Mouse (Mus musculus) CH12.LX (cell line): ENCODE measurements around the gene Pigh. TPM values are rescaled to one million over a fixed set of nuclear protein-coding genes. Genes with fewer than 3 reads are reported as not detected.

Experiments
- DNase-seq: peaks from one replicate; pipeline ENCODE4 v3.0.0-alpha.2; 2013; ENCODE audit errors: extremely low read depth
- H3K27ac ChIP-seq: 2 replicates; pipeline ENCODE4 v1.5.1; 2012; ENCODE audit warnings: low read depth, mild to moderate bottlenecking, control low read depth, moderate library complexity; ENCODE audit not compliant: insufficient read depth
- H3K27me3 ChIP-seq: replicated peaks from 2 replicates; pipeline ENCODE3; 2012; ENCODE audit warnings: inconsistent platforms
- H3K36me3 ChIP-seq, 2 experiments: replicated peaks in 1 of 2; 2 replicates each; pipeline versions ENCODE3 to v1.6.1; 2012; ENCODE audit warnings: inconsistent platforms in 1 of 2, low read length in 1 of 2, mild to moderate bottlenecking in 1 of 2, mixed read lengths in 1 of 2, moderate library complexity in 1 of 2; ENCODE audit not compliant: control insufficient read depth in 1 of 2, insufficient read depth in 1 of 2
- H3K4me1 ChIP-seq, 2 experiments: 2 replicates each; pipeline ENCODE4 v1.6.1; 2012; ENCODE audit warnings: inconsistent platforms in 1 of 2, moderate library complexity in 1 of 2; ENCODE audit not compliant: insufficient read depth in 2 of 2, control insufficient read depth in 1 of 2
- H3K4me2 ChIP-seq: 2 replicates; pipeline ENCODE4 v1.6.1; 2012; ENCODE audit warnings: low read depth, mild to moderate bottlenecking, control low read depth; ENCODE audit not compliant: poor library complexity, insufficient read depth, severe bottlenecking
- H3K4me3 ChIP-seq, 3 experiments: fragments of 150-350 bp in 1 of 3; sonication (generic) in 1 of 3; replicated peaks in 1 of 3; 2 replicates each; pipeline versions ENCODE3 to v1.5.1; 2011 to 2012; ENCODE audit warnings: low read depth in 2 of 3, low read length in 2 of 3, mild to moderate bottlenecking in 2 of 3, moderate library complexity in 2 of 3, control low read depth in 1 of 3, improper control_type of control experiment in 1 of 3, inconsistent platforms in 1 of 3, mixed read lengths in 1 of 3; ENCODE audit not compliant: poor library complexity in 1 of 3
- H3K79me2 ChIP-seq: replicated peaks from 2 replicates; pipeline ENCODE4 v1.6.1; 2012; ENCODE audit warnings: mild to moderate bottlenecking, moderate library complexity; ENCODE audit not compliant: control insufficient read depth, poor library complexity, insufficient read depth, severe bottlenecking; ENCODE audit errors: extremely low read depth
- H3K9ac ChIP-seq: 2 replicates; pipeline ENCODE4 v1.6.1; 2012; ENCODE audit warnings: low read depth, mild to moderate bottlenecking, control low read depth, moderate library complexity; ENCODE audit not compliant: insufficient read depth
- H3K9me3 ChIP-seq: replicated peaks from 2 replicates; pipeline ENCODE3; 2012; ENCODE audit warnings: low read length, inconsistent platforms, mixed read lengths
- BHLHE40 ChIP-seq: IDR thresholded peaks from 2 replicates; pipeline ENCODE4 v1.6.1; 2011; ENCODE audit warnings: mild to moderate bottlenecking, low read depth, low read length, improper control_type of control experiment
- CHD1 ChIP-seq: IDR thresholded peaks from 2 replicates; pipeline ENCODE4 v1.6.1; 2012; ENCODE audit warnings: low read depth, low read length, improper control_type of control experiment, inconsistent platforms
- CHD2 ChIP-seq: IDR thresholded peaks from 2 replicates; pipeline ENCODE4 v1.6.1; 2011; ENCODE audit warnings: low read length, improper control_type of control experiment
- CTCF ChIP-seq, 2 experiments: IDR thresholded peaks in 1 of 2; conservative IDR thresholded peaks in 1 of 2; 2 replicates each; pipeline ENCODE4 v1.5.1; 2011 to 2012; ENCODE audit warnings: low read depth in 2 of 2, low read length in 2 of 2, improper control_type of control experiment in 1 of 2, inconsistent platforms in 1 of 2, mild to moderate bottlenecking in 1 of 2, moderate library complexity in 1 of 2
- E2F4 ChIP-seq: IDR thresholded peaks from 2 replicates; pipeline ENCODE4 v1.6.1; 2011; ENCODE audit warnings: low read depth, low read length, improper control_type of control experiment; ENCODE audit not compliant: insufficient replicate concordance
- EP300 ChIP-seq: IDR thresholded peaks from 2 replicates; pipeline ENCODE4 v1.6.1; 2011; ENCODE audit warnings: low read length, improper control_type of control experiment
- ETS1 ChIP-seq: conservative IDR thresholded peaks from 2 replicates; pipeline ENCODE4 v1.6.1; 2012; ENCODE audit warnings: low read depth, mild to moderate bottlenecking, inconsistent platforms, low read length, improper control_type of control experiment, moderate library complexity
- GABPA ChIP-seq: IDR thresholded peaks from 2 replicates; pipeline ENCODE4 v1.6.1; 2012; ENCODE audit warnings: low read depth, low read length, improper control_type of control experiment, inconsistent platforms; ENCODE audit not compliant: insufficient replicate concordance
- HCFC1 ChIP-seq: IDR thresholded peaks from 2 replicates; pipeline ENCODE4 v1.6.1; 2012; ENCODE audit warnings: low read depth, mild to moderate bottlenecking, inconsistent platforms, low read length, improper control_type of control experiment
- IRF4 ChIP-seq: IDR thresholded peaks from 2 replicates; pipeline ENCODE4 v1.6.1; 2014; ENCODE audit warnings: low read depth, mild to moderate bottlenecking, inconsistent platforms, low read length, improper control_type of control experiment
- JUN ChIP-seq: IDR thresholded peaks from 2 replicates; pipeline ENCODE4 v1.6.1; 2011; ENCODE audit warnings: low read depth, mild to moderate bottlenecking, low read length, improper control_type of control experiment, moderate library complexity; ENCODE audit not compliant: insufficient read depth
- JUND ChIP-seq: conservative IDR thresholded peaks from 2 replicates; pipeline ENCODE4 v1.6.1; 2011; ENCODE audit warnings: low read depth, low read length, improper control_type of control experiment
- KAT2A ChIP-seq: IDR thresholded peaks from 2 replicates; pipeline ENCODE4 v1.6.1; 2012; ENCODE audit warnings: low read length, improper control_type of control experiment, inconsistent platforms; ENCODE audit not compliant: insufficient replicate concordance
- MAX ChIP-seq: IDR thresholded peaks from 2 replicates; pipeline ENCODE4 v1.6.1; 2011; ENCODE audit warnings: low read length, improper control_type of control experiment
- MEF2A ChIP-seq: IDR thresholded peaks from 2 replicates; pipeline ENCODE4 v1.6.1; 2014; ENCODE audit warnings: low read depth, mild to moderate bottlenecking, inconsistent platforms, low read length, improper control_type of control experiment, borderline replicate concordance
- MXI1 ChIP-seq: IDR thresholded peaks from 2 replicates; pipeline ENCODE4 v1.6.1; 2011; ENCODE audit warnings: mild to moderate bottlenecking, low read depth, low read length, improper control_type of control experiment
- MYC ChIP-seq: IDR thresholded peaks from 2 replicates; pipeline ENCODE4 v1.6.1; 2011; ENCODE audit warnings: low read depth, mild to moderate bottlenecking, improper control_type of control experiment, low read length
- NRF1 ChIP-seq: IDR thresholded peaks from 2 replicates; pipeline ENCODE4 v1.6.1; 2014; ENCODE audit warnings: low read depth, mild to moderate bottlenecking, inconsistent platforms, low read length, improper control_type of control experiment, moderate library complexity
- PAX5 ChIP-seq: IDR thresholded peaks from 2 replicates; pipeline ENCODE4 v1.6.1; 2012; ENCODE audit warnings: low read length, inconsistent platforms, mixed read lengths
- POLR2AphosphoS2 ChIP-seq: IDR thresholded peaks from 2 replicates; pipeline ENCODE4 v1.6.1; 2011; ENCODE audit warnings: low read depth, low read length, improper control_type of control experiment
- RAD21 ChIP-seq: IDR thresholded peaks from 2 replicates; pipeline ENCODE4 v1.6.1; 2011; ENCODE audit warnings: low read depth, mild to moderate bottlenecking, low read length, improper control_type of control experiment, moderate library complexity
- SIN3A ChIP-seq: IDR thresholded peaks from 2 replicates; pipeline ENCODE4 v1.6.1; 2012; ENCODE audit warnings: low read length, improper control_type of control experiment, inconsistent platforms
- TBP ChIP-seq: conservative IDR thresholded peaks from 2 replicates; pipeline ENCODE4 v1.6.1; 2011; ENCODE audit warnings: low read depth, low read length, improper control_type of control experiment
- TCF12 ChIP-seq: IDR thresholded peaks from 2 replicates; pipeline ENCODE4 v1.6.1; 2014; ENCODE audit warnings: low read depth, mild to moderate bottlenecking, inconsistent platforms, low read length, improper control_type of control experiment
- USF1 ChIP-seq: IDR thresholded peaks from 2 replicates; pipeline ENCODE4 v1.6.1; 2014; ENCODE audit warnings: low read depth, mild to moderate bottlenecking, inconsistent platforms, low read length, improper control_type of control experiment
- ZC3H11A ChIP-seq: IDR thresholded peaks from 2 replicates; pipeline ENCODE4 v1.6.1; 2012; ENCODE audit warnings: low read depth, mild to moderate bottlenecking, inconsistent platforms, low read length, improper control_type of control experiment
- ZNF384 ChIP-seq: IDR thresholded peaks from 2 replicates; pipeline ENCODE4 v1.6.1; 2012; ENCODE audit warnings: low read depth, low read length, improper control_type of control experiment, inconsistent platforms
- dilution Hi-C: fragments of 300-500 bp; cut with MboI; formaldehyde crosslinking; loops from 2 replicates; pipeline ENCODE4 v1.14.3; 2020; ENCODE audit warnings: low sequenced_read_pairs; ENCODE audit not compliant: extremely low pct_unique_long_range_greater_than_20kb, extremely low pct_ligation_motif_present
- in situ Hi-C: fragments of 300-500 bp; cut with MboI; formaldehyde crosslinking; loops from 3 replicates; pipeline ENCODE4 v1.14.3; 2019; ENCODE audit warnings: low sequenced_read_pairs, low pct_ligation_motif_present, low pct_unique_long_range_greater_than_20kb, mixed read lengths
- polyA plus RNA-seq: library from polyadenylated mRNA; unstranded; fragments of >175 nt; gene quantifications from 2 replicates; pipeline ENCODE4 v1.2.1, GENCODE M21; 2012; ENCODE audit warnings: low read depth; ENCODE audit not compliant: insufficient read length
- total RNA-seq, 2 experiments: library from RNA; depleted of rRNA; stranded (reverse); fragments of 300-350 nt in 1 of 2; fragments of >200 nt in 1 of 2; gene quantifications; 2 replicates each; pipeline ENCODE4 v1.2.3; 2012 to 2014

Pigh gene
- total and polyA plus RNA-seq, 3 experiments = 9.3 to 17.8 (median 12.8) TPM

DNA sequence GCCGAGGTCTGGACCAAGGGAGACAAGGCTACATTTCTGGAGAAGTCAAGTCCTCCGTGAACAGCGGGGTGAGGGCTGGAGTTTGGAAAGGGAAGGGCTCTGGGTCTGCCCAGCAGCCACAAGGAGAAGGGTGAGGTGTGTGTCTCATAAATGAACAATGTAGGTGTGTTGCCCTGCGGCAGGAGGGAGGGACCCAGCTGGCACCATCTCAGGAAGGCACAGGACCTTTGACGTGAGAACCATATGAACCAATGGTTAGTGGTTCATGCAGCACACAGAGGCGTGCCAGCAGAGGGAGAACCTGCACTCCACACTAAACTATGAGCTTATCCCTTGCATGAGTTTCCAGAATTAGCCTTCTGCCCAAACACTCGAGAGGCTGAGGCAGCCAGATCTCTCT, 42.2 kb downstream of the Pigh start:
- in situ Hi-C loops = no loop called here
- Histone ChIP-seq H3K36me3 (no peaks in the 10 kb centered on the region), H3K79me2 (no peaks in the 10 kb centered on the region), H3K4me2 (no peak overlapping the region), H3K4me3 (no peak overlapping the region), H3K27ac (no peak overlapping the region), H3K27me3 (no peaks in the 10 kb centered on the region), H3K9me3 (no peaks in the 10 kb centered on the region), H3K4me1 (peaks cover 10 to 21% of the 10 kb centered on the region in 2 experiments), H3K9ac (no peak overlapping the region)
- no peak for DNase-seq
- dilution Hi-C loops = no loop called here
- no peak for TF ChIP-seq ZC3H11A
- TF ChIP-seq IRF4 = no peak
- TF ChIP-seq HCFC1 = no peak
- TF ChIP-seq SIN3A = no peak
- no peak for TF ChIP-seq MEF2A
- TF ChIP-seq PAX5 = no peak
- no peak for TF ChIP-seq ZNF384
- no peak for TF ChIP-seq CHD1
- no peak for TF ChIP-seq TCF12
- no peak for TF ChIP-seq ETS1
- no peak for TF ChIP-seq POLR2AphosphoS2
- no peak for TF ChIP-seq USF1
- TF ChIP-seq JUN = no peak
- no peak for TF ChIP-seq KAT2A
- TF ChIP-seq JUND = no peak
- no peak for TF ChIP-seq NRF1
- TF ChIP-seq E2F4 = no peak
- no peak for TF ChIP-seq GABPA

DNA sequence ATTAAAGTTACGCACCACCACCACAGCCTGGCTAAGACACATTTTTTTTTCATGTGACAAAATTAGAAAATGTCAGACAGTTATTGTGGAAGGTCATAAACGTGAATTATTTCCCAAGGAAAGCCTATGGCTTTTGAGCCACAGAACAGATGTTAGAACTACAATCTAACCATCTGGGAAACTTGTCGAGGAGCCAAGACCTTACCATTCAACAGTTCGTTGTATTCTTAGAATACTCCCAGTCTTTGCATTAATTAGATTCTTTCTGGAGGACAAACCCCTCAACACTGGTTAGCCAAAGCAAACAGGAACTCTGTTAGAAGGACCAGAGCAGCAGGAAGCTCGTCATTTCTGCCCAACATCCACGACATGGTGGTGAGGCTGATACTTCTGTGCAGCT, 43.3 kb downstream of the Pigh start:
- no peak overlapping the region for H3K4me3 ChIP-seq
- no peaks in the 10 kb centered on the region for H3K36me3 ChIP-seq
- dilution Hi-C loops = no loop called here
- no peaks in the 10 kb centered on the region for H3K79me2 ChIP-seq
- no peaks in the 10 kb centered on the region for H3K9me3 ChIP-seq
- H3K4me1 ChIP-seq = peaks cover 10 to 19% of the 10 kb centered on the region in 2 experiments
- H3K27me3 ChIP-seq = no peaks in the 10 kb centered on the region
- H3K9ac ChIP-seq = no peak overlapping the region
- H3K4me2 ChIP-seq = no peak overlapping the region
- H3K27ac ChIP-seq = no peak overlapping the region
- TF ChIP-seq USF1 = no peak
- TF ChIP-seq MXI1 = no peak
- TF ChIP-seq MYC = no peak
- no peak for TF ChIP-seq E2F4
- no peak for TF ChIP-seq ETS1
- TF ChIP-seq CTCF (conservative IDR thresholded peaks at IDR 0.05 in 1 of 2, IDR thresholded peaks at IDR 0.05 in 1 of 2; ENCODE audit: low read depth in 2 of 2, low read length in 2 of 2) = no peak
- TF ChIP-seq TBP = no peak
- TF ChIP-seq CHD2 = no peak
- no peak for TF ChIP-seq RAD21
- TF ChIP-seq BHLHE40 = no peak
- TF ChIP-seq EP300 = no peak
- no peak for TF ChIP-seq ZNF384
- TF ChIP-seq MAX = no peak
- TF ChIP-seq IRF4 = no peak
- TF ChIP-seq PAX5 = no peak
- no peak for DNase-seq
- in situ Hi-C loops = no loop called here
